Mouse (Mus musculus): ENCODE data around the gene Gltp. TPM values are rescaled to one million over a fixed set of nuclear protein-coding genes. Genes with fewer than 3 reads are reported as not detected.

The Gltp gene
- total RNA-seq, 2 experiments from 2014 or later, result 50.8 to 60.5 TPM

Small RNA genes lying within 50 kb of the gene (microRNA-seq; reads per million reads assigned to microRNA genes)
- gene Mir7028, result not detected

Other genes starting within 250 kb of the Gltp start
- 10 to 100 TPM; 20.4 to 21.6 TPM for gene Mmab, start 246.9 kb downstream of the Gltp start, total RNA-seq (2021)
- 10 to 100 TPM; 35.9 to 40.7 TPM for gene Mvk, start 246.7 kb downstream of the Gltp start, total RNA-seq (2021)
- gene Fam222a, start 123.0 kb downstream of the Gltp start, total RNA-seq (2021), result 100 to 1,000 TPM in 1 of 2 experiments, 10 to 100 TPM in 1; 52.1 to 118 TPM
- 1 to 10 TPM; 1.5 to 2.7 TPM for gene Trpv4, start 32.6 kb downstream of the Gltp start, total RNA-seq (2021)
- gene Tchp, start 16.8 kb upstream of the Gltp start, total RNA-seq (2021), result 1 to 10 TPM; 7.6 to 8.9 TPM
- 10 to 100 TPM; 68.6 to 91.4 TPM for gene Ankrd13a, start 83.7 kb upstream of the Gltp start, total RNA-seq (2021)
- 10 to 100 TPM; 35.3 to 36.6 TPM for gene Git2, start 84.5 kb upstream of the Gltp start, total RNA-seq (2021)
- 10 to 100 TPM; 32.2 to 40.7 TPM for gene 1500011B03Rik, start 132.5 kb upstream of the Gltp start, total RNA-seq (2021)
- not detected for gene 4930519G04Rik, start 162.7 kb upstream of the Gltp start, total RNA-seq (2021)
- gene Gm9936, start 167.7 kb upstream of the Gltp start, total RNA-seq (2021), result not detected
- 10 to 100 TPM; 14.9 to 17.2 TPM for gene Oasl2, start 206.0 kb upstream of the Gltp start, total RNA-seq (2021)
- gene Oasl1, start 232.3 kb upstream of the Gltp start, total RNA-seq (2021), result 1 to 10 TPM; 1.8 to 2.4 TPM

All from adrenal gland, postnatal 36 days (tissue).